Mouse (Mus musculus): Measurements from ENCODE around the gene Spink4.

Gene Spink4

DNA sequence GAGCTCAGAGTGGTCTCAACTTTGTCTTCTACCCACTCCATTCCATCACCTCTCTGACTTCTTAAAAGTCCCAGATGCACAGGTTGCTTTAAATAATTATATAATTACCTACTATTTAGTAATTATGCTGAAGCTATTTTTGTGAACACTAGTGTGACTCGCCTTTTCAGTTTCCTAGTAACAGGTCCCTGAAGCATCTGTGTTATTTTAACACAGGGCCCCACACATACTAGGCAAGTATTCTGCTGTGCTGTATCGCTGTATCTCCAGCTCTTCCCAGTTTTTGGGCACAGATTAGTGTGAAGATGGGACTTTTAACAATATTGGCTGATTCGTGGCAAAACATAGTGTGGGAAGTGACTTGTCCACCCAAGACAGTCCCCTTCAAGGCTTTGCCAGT is 43.7 kb downstream of the Spink4 start:
- no peak for DNase-seq (ENCODE audit: low read depth, low spot score)

DNA sequence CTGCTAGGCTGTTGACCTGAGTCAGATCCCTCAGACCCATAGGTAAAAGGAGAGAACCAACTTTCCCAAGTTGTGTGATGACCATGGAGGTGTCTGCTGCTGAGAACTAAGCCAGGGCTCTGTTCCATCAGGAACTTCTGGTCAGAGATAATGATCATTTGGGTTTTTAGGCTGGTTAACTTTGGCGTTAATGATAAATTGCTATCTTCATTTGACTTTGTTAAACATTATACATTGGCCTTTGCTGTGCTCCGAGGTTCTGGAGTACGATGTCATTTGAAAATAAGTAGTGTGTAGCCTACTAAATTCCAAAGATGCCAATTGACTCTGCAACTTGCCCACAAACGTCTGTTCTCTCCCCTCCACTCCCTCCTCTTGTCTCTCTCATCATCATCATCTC is 49.3 kb downstream of the Spink4 start:
- DNase-seq (ENCODE audit: low read depth, low spot score) = no peak

DNA sequence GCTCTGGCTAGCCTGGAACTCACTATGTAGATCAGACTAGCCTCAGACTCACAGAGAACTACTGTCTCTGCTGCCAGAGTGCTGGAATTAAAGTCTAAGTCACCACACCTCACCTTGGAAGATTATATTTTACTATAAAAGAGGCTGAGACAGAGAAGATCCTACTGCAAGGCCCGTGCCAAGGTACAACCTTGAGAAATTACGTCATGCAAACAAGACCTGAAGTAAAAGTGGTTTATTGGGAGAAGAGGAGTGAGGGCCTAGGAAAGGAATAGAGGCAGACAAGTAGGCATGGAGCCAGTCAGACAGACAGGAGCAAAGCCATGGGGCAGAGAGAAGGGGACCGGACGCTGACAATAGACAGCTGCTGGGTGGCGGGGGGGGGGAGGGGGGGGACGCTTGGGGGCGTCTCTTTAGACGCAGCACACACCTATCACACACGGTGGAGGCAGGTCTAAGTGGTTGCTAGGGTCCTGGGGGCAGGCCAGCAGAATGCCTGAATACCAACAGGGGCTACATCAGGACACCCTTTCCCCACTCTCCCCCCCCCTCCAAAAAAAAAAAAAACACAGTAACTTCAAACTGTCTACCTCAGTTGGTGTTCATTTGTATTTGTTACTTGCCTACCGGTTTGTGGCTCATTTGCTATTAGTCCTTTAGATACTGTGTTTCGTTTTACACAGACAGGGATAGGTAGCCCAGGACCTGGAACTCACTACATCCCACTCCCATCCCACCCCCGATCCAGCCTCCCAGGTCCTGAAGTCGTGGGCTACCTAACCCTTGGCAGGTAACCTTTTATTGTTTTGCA is 50.1 kb downstream of the Spink4 start:
- DNase-seq (ENCODE audit: low read depth, low spot score) = peak; percentile 22

DNA sequence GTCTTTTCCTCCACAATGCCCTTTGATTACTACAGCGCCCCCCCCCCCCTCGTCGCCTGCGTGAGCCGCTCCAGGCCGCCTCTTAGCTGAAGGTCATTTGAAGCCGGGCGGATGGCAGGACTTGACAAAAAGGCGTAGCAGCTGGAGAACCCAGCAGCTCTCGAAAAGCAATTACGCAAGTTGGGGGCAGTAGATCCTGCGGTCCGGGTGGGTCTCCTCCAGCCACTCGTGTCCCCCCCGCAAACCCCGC is 50.7 kb downstream of the Spink4 start:
- DNase-seq (ENCODE audit: low read depth, low spot score) = no peak

GRCm38 (mm10) chr4:40970842-40971701 is 51.2 kb downstream of the Spink4 start, which contains the start of gene Nfx1:
Gene Nfx1, plus strand, starts transcription at chr4:40970906.
- DNase-seq (ENCODE audit: low read depth, low spot score) = peak; percentile 95

GRCm38 (mm10) chr4:40971744-40972143 is 51.9 kb downstream of the Spink4 start:
- DNase-seq (ENCODE audit: low read depth, low spot score) = peak; percentile 79

DNA sequence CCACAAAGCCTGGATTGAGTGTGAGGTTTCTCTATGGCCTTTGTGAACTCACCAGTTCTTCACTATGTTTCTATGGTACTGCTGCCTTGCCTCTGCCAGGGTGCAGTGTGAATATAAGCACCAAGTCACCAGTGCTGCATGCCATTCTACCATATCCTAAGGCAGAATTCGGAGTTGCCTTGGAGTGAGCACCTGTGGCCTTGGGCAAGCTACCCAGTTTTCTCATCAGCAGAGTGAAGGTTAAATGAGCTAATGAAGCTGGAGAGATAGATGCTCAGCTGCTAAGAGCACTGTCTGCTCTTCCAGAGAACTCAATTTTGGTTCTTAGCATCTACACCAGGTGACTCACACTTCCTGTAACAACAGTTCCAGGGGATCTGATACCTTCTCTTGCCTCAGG is 54.2 kb downstream of the Spink4 start:
- no peak for DNase-seq (ENCODE audit: low read depth, low spot score)

DNA sequence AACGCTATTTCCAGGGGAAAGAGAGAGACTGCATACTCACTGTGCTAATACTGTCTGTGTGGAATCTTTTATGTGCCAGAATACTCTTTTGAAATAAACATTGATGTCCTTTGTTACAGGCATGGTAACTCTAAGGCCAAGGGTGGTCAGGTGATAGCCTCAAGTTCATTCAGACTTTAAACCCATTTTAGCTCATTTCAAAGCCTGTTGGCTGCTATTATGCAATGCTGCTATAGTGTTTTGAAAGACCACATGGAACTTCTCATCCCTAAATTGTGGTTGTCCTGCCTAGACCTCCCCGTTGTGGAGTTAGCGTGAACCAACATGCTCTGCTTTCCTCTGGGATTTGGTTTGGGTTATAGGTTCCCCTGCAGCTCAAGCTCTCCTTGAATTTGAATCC is 55.8 kb downstream of the Spink4 start:
- no peak for DNase-seq (ENCODE audit: low read depth, low spot score)

GRCm38 (mm10) chr4:40976651-40977050 is 56.8 kb downstream of the Spink4 start:
- no peak for DNase-seq (ENCODE audit: low read depth, low spot score)

- no peak for DNase-seq (ENCODE audit: low read depth, low spot score)
Measured at GRCm38 (mm10) chr4:40979430-40979829, 59.6 kb downstream of the Spink4 start.

All from ES-CJ7 (cell line).